Mouse (Mus musculus): ENCODE measurements around the gene Gm13420.

DNA sequence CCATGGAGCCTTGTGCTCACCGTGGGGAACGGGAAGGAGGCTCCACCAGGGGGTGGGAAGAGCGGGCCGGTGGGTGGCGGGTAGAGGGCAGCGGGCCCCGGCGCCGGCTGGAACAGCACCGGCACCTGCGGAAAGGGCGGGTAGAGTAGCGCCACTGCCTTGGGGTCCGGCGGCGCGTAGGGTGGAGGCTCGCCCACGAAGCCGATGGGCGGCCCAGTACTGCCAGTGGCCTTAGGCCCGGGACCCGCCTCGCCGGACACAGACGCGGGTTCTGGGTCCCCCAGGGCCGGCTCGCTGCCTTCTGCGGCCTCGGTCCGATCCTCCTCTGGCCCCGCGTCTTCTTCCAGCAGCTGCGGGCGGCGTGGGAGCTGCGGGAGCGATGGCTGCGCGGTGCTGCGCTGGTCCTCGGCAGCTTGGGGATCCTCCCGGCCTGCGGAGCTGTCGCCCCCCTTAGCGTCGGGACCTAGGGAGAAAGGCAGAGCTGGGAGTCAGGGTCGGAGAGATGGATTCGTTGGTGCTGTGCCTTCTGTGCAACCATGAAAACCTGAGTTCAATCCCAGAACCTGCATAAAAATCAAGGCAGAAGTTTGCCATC is 4.2 kb downstream of the Gm13420 start:
- TF ChIP-seq CTCF (IDR thresholded peaks at IDR 0.05; ENCODE audit: control insufficient read depth, insufficient read depth, insufficient read length) (no peak), USF1 (IDR thresholded peaks at IDR 0.05; ENCODE audit: low read depth) (no peak), MAX (IDR thresholded peaks at IDR 0.05) (no peak), MYOD1 (IDR thresholded peaks at IDR 0.05; ENCODE audit: control insufficient read depth, insufficient read length, low read depth) (no peak), MYOG (IDR thresholded peaks at IDR 0.05; ENCODE audit: control insufficient read depth, extremely low read depth, insufficient read length) (no peak)
